Mouse (Mus musculus): ENCODE data around the gene Samt1. TPM values are rescaled to one million over a fixed set of nuclear protein-coding genes. Genes with fewer than 3 reads are reported as not detected.
A peak's percentile ranks its signal among the peaks of the same experiment; 100 is the strongest.
"Not testable (repeated sequence)": the region's sequence is repeated elsewhere in the genome, so short reads cannot be mapped to it uniquely, and the experiment has no call there.

Gene Samt1
- polyA plus RNA-seq (2015; fragmentation: Nextera tagmentation; extraction: Ambion mirVana) = not detected in 2 replicates

- H3K9ac ChIP-seq (replicated peaks); H3K4me1 ChIP-seq; H3K4me2 ChIP-seq (replicated peaks); H3K27ac ChIP-seq (replicated peaks); ATAC-seq (replicated peaks); H3K4me3 ChIP-seq; H3K27me3 ChIP-seq; H3K36me3 ChIP-seq; H3K9me3 ChIP-seq: not testable (repeated sequence)
Measured at GRCm38 (mm10) chrX:154012540-154012939, at the start of gene Samt1. Samt1 (minus strand) TSS chrX:154012640.

GRCm38 (mm10) chrX:154054939-154055338 is 42.5 kb upstream of the Samt1 start, which contains the start of gene Gm10057:
Gm10057 (minus strand) TSS chrX:154055039.
- H3K27ac ChIP-seq (replicated peaks); H3K9ac ChIP-seq (replicated peaks); H3K4me1 ChIP-seq; H3K36me3 ChIP-seq; H3K4me2 ChIP-seq (replicated peaks); H3K4me3 ChIP-seq; H3K27me3 ChIP-seq; ATAC-seq (replicated peaks); H3K9me3 ChIP-seq: not testable (repeated sequence)

- not testable (repeated sequence) for H3K4me3 ChIP-seq; H3K4me1 ChIP-seq; H3K9me3 ChIP-seq; ATAC-seq (replicated peaks); H3K27ac ChIP-seq (replicated peaks); H3K36me3 ChIP-seq; H3K27me3 ChIP-seq; H3K4me2 ChIP-seq (replicated peaks); H3K9ac ChIP-seq (replicated peaks)
Measured at GRCm38 (mm10) chrX:154033727-154034126, 21.3 kb upstream of the Samt1 start, which contains the start of gene 4921511M17Rik. 4921511M17Rik (minus strand) TSS chrX:154033827.

DNA sequence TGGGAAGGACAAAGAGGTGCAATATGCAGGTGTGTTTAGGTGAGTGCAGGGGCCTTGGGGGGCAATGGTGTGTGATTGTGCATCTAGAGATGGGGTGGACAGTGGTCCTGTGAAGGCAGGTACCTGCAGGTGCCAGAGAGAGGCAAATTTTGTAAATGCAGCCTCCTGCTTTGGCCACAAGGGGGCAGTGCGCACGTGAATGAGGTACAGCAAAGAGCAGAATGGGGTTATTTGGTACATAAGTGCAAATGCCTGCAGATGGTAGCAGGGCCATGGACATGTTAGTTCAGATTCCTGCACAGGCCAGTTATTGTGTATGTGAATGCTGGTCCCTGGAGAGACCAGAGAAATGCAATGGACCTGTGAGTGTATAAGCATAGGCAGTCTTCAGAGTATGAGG is 35.5 kb downstream of the Samt1 start:
- not testable (repeated sequence) for H3K9me3 ChIP-seq; H3K4me3 ChIP-seq; H3K27ac ChIP-seq (replicated peaks); H3K36me3 ChIP-seq; H3K4me2 ChIP-seq (replicated peaks); H3K4me1 ChIP-seq; H3K9ac ChIP-seq (replicated peaks); H3K27me3 ChIP-seq
- peak; percentile 36; the same call in 1 of the 2 replicates for ATAC-seq (replicated peaks)
- no CpG with 5 or more reads among the region's 2 CpGs for WGBS

DNA sequence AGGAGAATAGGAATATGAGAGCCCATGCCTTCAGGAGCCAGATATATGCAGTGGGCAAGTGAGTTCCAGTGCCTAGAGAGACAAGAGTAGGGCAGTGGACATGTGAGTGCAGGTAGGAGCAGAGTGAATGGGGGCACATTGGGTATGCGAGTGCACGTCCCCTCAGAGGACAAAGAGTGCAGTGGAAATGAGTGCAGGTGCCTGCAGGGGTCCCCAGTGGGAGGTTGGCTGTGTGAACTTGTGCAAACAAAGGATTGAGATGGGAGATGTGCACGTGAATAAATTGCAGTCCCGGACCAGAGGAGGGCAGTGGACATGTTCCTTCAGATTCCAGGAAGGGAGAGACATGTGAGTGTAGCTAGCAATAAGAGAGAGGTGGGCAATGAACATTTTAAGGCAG is 36.0 kb downstream of the Samt1 start:
- not testable (repeated sequence) for H3K36me3 ChIP-seq; H3K9me3 ChIP-seq; H3K9ac ChIP-seq (replicated peaks); H3K4me2 ChIP-seq (replicated peaks); ATAC-seq (replicated peaks); H3K27ac ChIP-seq (replicated peaks); H3K4me3 ChIP-seq; H3K27me3 ChIP-seq; H3K4me1 ChIP-seq
- 19% methylated on average over 4 of the region's 4 CpGs for WGBS

GRCm38 (mm10) chrX:153974450-153974849 is 38.0 kb downstream of the Samt1 start:
- H3K4me2 ChIP-seq (replicated peaks) = no peak overlapping the region
- no peaks in the 10 kb centered on the region for H3K27me3 ChIP-seq
- no peak overlapping the region for H3K4me3 ChIP-seq
- H3K9ac ChIP-seq (replicated peaks) = no peak overlapping the region
- WGBS = 12% methylated on average over 2 of the region's 2 CpGs
- ATAC-seq (replicated peaks) = no peak
- H3K9me3 ChIP-seq = no peaks in the 10 kb centered on the region
- no peaks in the 10 kb centered on the region for H3K36me3 ChIP-seq
- H3K27ac ChIP-seq (replicated peaks) = no peak overlapping the region
- no peaks in the 10 kb centered on the region for H3K4me1 ChIP-seq

DNA sequence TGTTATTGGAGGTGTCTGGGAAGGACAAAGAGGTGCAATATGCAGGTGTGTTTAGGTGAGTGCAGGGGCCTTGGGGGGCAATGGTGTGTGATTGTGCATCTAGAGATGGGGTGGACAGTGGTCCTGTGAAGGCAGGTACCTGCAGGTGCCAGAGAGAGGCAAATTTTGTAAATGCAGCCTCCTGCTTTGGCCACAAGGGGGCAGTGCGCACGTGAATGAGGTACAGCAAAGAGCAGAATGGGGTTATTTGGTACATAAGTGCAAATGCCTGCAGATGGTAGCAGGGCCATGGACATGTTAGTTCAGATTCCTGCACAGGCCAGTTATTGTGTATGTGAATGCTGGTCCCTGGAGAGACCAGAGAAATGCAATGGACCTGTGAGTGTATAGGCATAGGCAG is 59.6 kb downstream of the Samt1 start:
- 0 out of 2 replicates have a peak, but pooled peaks have one; percentile 8 for ATAC-seq (replicated peaks)

More for the DNA sequence above, 59.6 kb downstream of the Samt1 start:
- H3K9me3 ChIP-seq; H3K27ac ChIP-seq (replicated peaks); H3K27me3 ChIP-seq; H3K4me1 ChIP-seq; H3K9ac ChIP-seq (replicated peaks); H3K4me3 ChIP-seq; H3K36me3 ChIP-seq; H3K4me2 ChIP-seq (replicated peaks): not testable (repeated sequence)
- no CpG with 5 or more reads among the region's 2 CpGs for WGBS

Other genes with a start within 250 kb of the Samt1 start
- 22.1 and 25.1 TPM in 2 replicates for gene Spin2c, start 180.4 kb downstream of the Samt1 start, polyA plus RNA-seq (2015; fragmentation: Nextera tagmentation; extraction: Ambion mirVana)
- not detected in 2 replicates for gene 4921511M17Rik, start 21.2 kb upstream of the Samt1 start, polyA plus RNA-seq (2015; fragmentation: Nextera tagmentation; extraction: Ambion mirVana)
- gene Gm10057, start 42.4 kb upstream of the Samt1 start, polyA plus RNA-seq (2015; fragmentation: Nextera tagmentation; extraction: Ambion mirVana) = not detected in 2 replicates
- gene Gm15140, start 108.0 kb upstream of the Samt1 start, polyA plus RNA-seq (2015; fragmentation: Nextera tagmentation; extraction: Ambion mirVana) = not detected in 2 replicates

Data from forebrain, embryonic 15.5 days (tissue).